Mouse (Mus musculus) frontal cortex, postnatal 10 days (tissue): Measurements from ENCODE around the gene Gm20403.
"Not testable (repeated sequence)": the region's sequence is repeated elsewhere in the genome, so short reads cannot be mapped to it uniquely, and the experiment has no call there.

Source experiments
- DNase-seq, 2 experiments: peaks; one replicate each; pipeline ENCODE4 v3.0.0; 2022; ENCODE audit warnings: low spot score in 2 of 2, mixed read lengths in 1 of 2

Gene Gm20403

GRCm38 (mm10) chr12:54986052-54986717 is at the start of gene Gm20403:
Gm20403 (minus strand) TSS chr12:54986529.
- peak in 1 of 2 experiments; percentile 43 for DNase-seq

- no peak for DNase-seq
Observed at GRCm38 (mm10) chr12:55027088-55027487, 40.8 kb upstream of the Gm20403 start.

- DNase-seq, result no peak
Observed at GRCm38 (mm10) chr12:55023284-55023683, 37.0 kb upstream of the Gm20403 start.

- DNase-seq, result no peak
Observed at GRCm38 (mm10) chr12:55019421-55019877, 33.1 kb upstream of the Gm20403 start.

GRCm38 (mm10) chr12:55017119-55017721 is 30.9 kb upstream of the Gm20403 start:
- no peak for DNase-seq

- DNase-seq, result no peak
Observed at GRCm38 (mm10) chr12:55016339-55017118, 30.2 kb upstream of the Gm20403 start.

- no peak for DNase-seq
Observed at GRCm38 (mm10) chr12:55015428-55015827, 29.1 kb upstream of the Gm20403 start.

GRCm38 (mm10) chr12:55013626-55014398 is 27.5 kb upstream of the Gm20403 start, which contains the start of gene Baz1a:
Baz1a (minus strand) TSS chr12:55014348.
- no peak for DNase-seq

- no peak for DNase-seq
Observed at GRCm38 (mm10) chr12:55013031-55013430, 26.7 kb upstream of the Gm20403 start.

- no peak for DNase-seq
Observed at GRCm38 (mm10) chr12:55007361-55008008, 21.2 kb upstream of the Gm20403 start.

GRCm38 (mm10) chr12:55006071-55006470 is 19.7 kb upstream of the Gm20403 start:
- DNase-seq, result no peak

GRCm38 (mm10) chr12:55004396-55004795 is 18.1 kb upstream of the Gm20403 start:
- DNase-seq, result no peak

GRCm38 (mm10) chr12:55003843-55004242 is 17.5 kb upstream of the Gm20403 start:
- DNase-seq, result no peak

- DNase-seq, result not testable (repeated sequence)
Observed at GRCm38 (mm10) chr12:55002532-55002931, 16.2 kb upstream of the Gm20403 start.

GRCm38 (mm10) chr12:54999016-54999690 is 12.8 kb upstream of the Gm20403 start:
- no peak for DNase-seq

- no peak for DNase-seq
Observed at GRCm38 (mm10) chr12:54998411-54998810, 12.1 kb upstream of the Gm20403 start.

- DNase-seq, result no peak
Observed at GRCm38 (mm10) chr12:54996979-54997474, 10.7 kb upstream of the Gm20403 start.

- no peak for DNase-seq
Observed at GRCm38 (mm10) chr12:54995965-54996364, 9.6 kb upstream of the Gm20403 start.

GRCm38 (mm10) chr12:54994418-54994817 is 8.1 kb upstream of the Gm20403 start:
- DNase-seq, result no peak

GRCm38 (mm10) chr12:54994068-54994386 is 7.7 kb upstream of the Gm20403 start:
- no peak for DNase-seq
